ENCODE assay signal across 9 mouse cellular contexts in genomic region chr11:22008129-22008596, GRCm38 (mm10). TPM values are rescaled to one million over a fixed set of nuclear protein-coding genes. Genes with fewer than 3 reads are reported as not detected.
DNase-seq lines count a peak whose midpoint lies in the region; ATAC-seq and TF ChIP-seq lines count a peak whose summit lies in the region.
"Had no signal": no experiment of that assay in that cellular context is flagged by ENCODE, and none has a peak within 500 bp of the region (broad histone marks: within the 10 kb centered on the region; RNA-seq: fewer than 3 reads in every experiment).

No protein-coding gene starts in this region.

- no peak overlapping the region for H3K27ac ChIP-seq in liver, embryonic 11.5 days (ENCODE audit: low read depth, low read length)
- no peak overlapping the region for H3K27ac ChIP-seq in liver, postnatal 0 days (ENCODE audit: low read depth)
- H3K27ac ChIP-seq in hindbrain, embryonic 11.5 days (ENCODE audit: low read depth, low read length), result no peak overlapping the region
- H3K27ac ChIP-seq in kidney, embryonic 15.5 days, result no peak overlapping the region

- H3K4me1 ChIP-seq in liver, embryonic 11.5 days (replicated peaks; ENCODE audit: control insufficient read depth, insufficient read depth, low read length), result no peaks in the 10 kb centered on the region
- no peaks in the 10 kb centered on the region; the same call in 1 of the 2 replicates for H3K4me1 ChIP-seq in liver, postnatal 0 days (ENCODE audit: insufficient read depth)
- H3K4me1 ChIP-seq in hindbrain, embryonic 11.5 days (replicated peaks; ENCODE audit: control insufficient read depth, insufficient read depth, low read length), result peaks cover 4% of the 10 kb centered on the region; the same call in 1 of the 2 replicates
- peaks cover 24% of the 10 kb centered on the region for H3K4me1 ChIP-seq in kidney, embryonic 15.5 days

- H3K4me2 ChIP-seq in liver, embryonic 11.5 days, result peak overlapping the region; percentile 24; the same call in 1 of the 2 replicates
- H3K4me2 ChIP-seq in liver, postnatal 0 days (ENCODE audit: low read depth, low read length), result no peak overlapping the region
- peak overlapping the region; percentile 22; the same call in 1 of the 2 replicates for H3K4me2 ChIP-seq in hindbrain, embryonic 11.5 days (replicated peaks; ENCODE audit: low read depth, low read length)
- H3K4me2 ChIP-seq in kidney, embryonic 15.5 days, result no peak overlapping the region

- WGBS in liver, embryonic 11.5 days, result 3% methylated on average over 10 of the region's 10 CpGs
- WGBS in liver, postnatal 0 days (ENCODE audit: insufficient replicate concordance), result 8% methylated on average over 10 of the region's 10 CpGs
- WGBS in hindbrain, embryonic 11.5 days, result under 1% methylated on average over 10 of the region's 10 CpGs
- 7% methylated on average over 10 of the region's 10 CpGs for WGBS in kidney, embryonic 15.5 days

- no peak for TF ChIP-seq CTCF in liver, postnatal 0 days (IDR thresholded peaks at IDR 0.05; ENCODE audit: low read depth)

- peak; percentile 33 for DNase-seq in liver, embryonic 11.5 days (ENCODE audit: low spot score)
- no peak for DNase-seq in liver, postnatal 0 days
- peak; percentile 76 for DNase-seq in hindbrain, embryonic 11.5 days (ENCODE audit: low spot score)
- DNase-seq in adrenal gland, adult 8-10 months, result no peak
- no peak for DNase-seq in kidney, adult 11 months
- DNase-seq: lung, postnatal 36 days had no signal

- peaks cover 59% of the 10 kb centered on the region for H3K27me3 ChIP-seq in liver, embryonic 11.5 days (replicated peaks; ENCODE audit: control insufficient read depth, insufficient read depth, low read length)
- peaks cover 57% of the 10 kb centered on the region for H3K27me3 ChIP-seq in liver, postnatal 0 days (ENCODE audit: insufficient read depth, low read length)
- peaks cover 60% of the 10 kb centered on the region for H3K27me3 ChIP-seq in hindbrain, embryonic 11.5 days (ENCODE audit: control insufficient read depth, insufficient read depth, low read length)
- peaks cover 74% of the 10 kb centered on the region for H3K27me3 ChIP-seq in kidney, embryonic 15.5 days

- H3K9ac ChIP-seq in liver, embryonic 11.5 days (ENCODE audit: low read depth, low read length), result no peak overlapping the region
- no peak overlapping the region for H3K9ac ChIP-seq in liver, postnatal 0 days (replicated peaks)
- no peak overlapping the region for H3K9ac ChIP-seq in hindbrain, embryonic 11.5 days (ENCODE audit: low read depth, low read length)
- no peak overlapping the region for H3K9ac ChIP-seq in kidney, embryonic 15.5 days

- H3K9me3 ChIP-seq in liver, embryonic 11.5 days (ENCODE audit: control insufficient read depth, low read length), result no peaks in the 10 kb centered on the region
- H3K9me3 ChIP-seq in liver, postnatal 0 days (ENCODE audit: low read length), result no peaks in the 10 kb centered on the region
- no peaks in the 10 kb centered on the region for H3K9me3 ChIP-seq in hindbrain, embryonic 11.5 days (ENCODE audit: control insufficient read depth, low read length)
- H3K9me3 ChIP-seq in kidney, embryonic 15.5 days (replicated peaks), result no peaks in the 10 kb centered on the region

- no peak for TF ChIP-seq EP300 in liver, postnatal 0 days (IDR thresholded peaks at IDR 0.05; ENCODE audit: low read depth)

- no peak overlapping the region for H3K4me3 ChIP-seq in liver, embryonic 11.5 days (ENCODE audit: low read depth, low read length)
- no peak overlapping the region for H3K4me3 ChIP-seq in liver, postnatal 0 days (ENCODE audit: low read depth, low read length)
- H3K4me3 ChIP-seq in hindbrain, embryonic 11.5 days (ENCODE audit: low read depth, low read length), result no peak overlapping the region
- H3K4me3 ChIP-seq in kidney, embryonic 15.5 days (replicated peaks), result no peak overlapping the region

- 0 out of 2 replicates have a peak, but pooled peaks have one; percentile 43 for ATAC-seq in liver, embryonic 11.5 days (replicated peaks; ENCODE audit: low FRiP score)
- ATAC-seq in liver, postnatal 0 days, result no peak
- peak; percentile 87 for ATAC-seq in common myeloid progenitor, adult 5-6 weeks (replicated peaks; ENCODE audit: low read depth, poor library complexity, severe bottlenecking)
- peak; percentile 80 for ATAC-seq in hindbrain, embryonic 11.5 days (ENCODE audit: low FRiP score)
- ATAC-seq in monocyte, adult 5-6 weeks (replicated peaks; ENCODE audit: insufficient number of reproducible peaks, low FRiP score, low TSS enrichment, poor library complexity, severe bottlenecking), result peak; percentile 47; the same call in 1 of the 2 replicates
- no peak for ATAC-seq in kidney, embryonic 15.5 days (replicated peaks; ENCODE audit: low FRiP score)

- no peaks in the 10 kb centered on the region for H3K36me3 ChIP-seq in liver, embryonic 11.5 days (ENCODE audit: control insufficient read depth, insufficient read depth, low read length)
- H3K36me3 ChIP-seq in liver, postnatal 0 days (replicated peaks; ENCODE audit: insufficient read depth, low read length), result no peaks in the 10 kb centered on the region
- no peaks in the 10 kb centered on the region for H3K36me3 ChIP-seq in hindbrain, embryonic 11.5 days (ENCODE audit: control insufficient read depth, insufficient read depth, low read length)
- no peaks in the 10 kb centered on the region for H3K36me3 ChIP-seq in kidney, embryonic 15.5 days

RNA-seq across cellular contexts. Expression of gene Otx1, which starts 5.5 kb away (rescaled TPM):
- 0.08 TPM in 1 of 2 replicates, not detected in the other for polyA plus RNA-seq in liver, embryonic 11.5 days (2014; fragmentation: Nextera tagmentation; extraction: Ambion mirVana)
- not detected in 2 replicates for polyA plus RNA-seq in liver, postnatal 0 days (2015; fragmentation: Nextera tagmentation; extraction: Ambion mirVana)
- total RNA-seq in common myeloid progenitor, adult 5-6 weeks (2017), result not detected in 2 replicates
- polyA plus RNA-seq in hindbrain, embryonic 11.5 days (2014; fragmentation: Nextera tagmentation; extraction: Ambion mirVana), result 2.0 and 3.0 TPM in 2 replicates
- not detected in 3 replicates for total RNA-seq in monocyte, adult 5-6 weeks (2017)
- not detected for total RNA-seq in adrenal gland, adult 8-10 months (2022)
- polyA plus RNA-seq in kidney, embryonic 15.5 days (2015; fragmentation: Nextera tagmentation; extraction: Ambion mirVana), result 0.14 TPM in 1 of 2 replicates, not detected in the other

Comparison
In these comparisons a context has a peak if more than half of its experiments do, and no peak if none do; other contexts are left out.
1. ATAC-seq: peak in liver, embryonic 11.5 days (single experiment), common myeloid progenitor, adult 5-6 weeks (single experiment), hindbrain, embryonic 11.5 days (single experiment) and monocyte, adult 5-6 weeks (single experiment); none in liver, postnatal 0 days (single experiment) and kidney, embryonic 15.5 days (single experiment).
2. DNase-seq: peak in liver, embryonic 11.5 days (single experiment) and hindbrain, embryonic 11.5 days (single experiment); none in liver, postnatal 0 days (single experiment), adrenal gland, adult 8-10 months (single experiment) and kidney, adult 11 months (single experiment).
3. H3K4me2 ChIP-seq: peak in liver, embryonic 11.5 days (single experiment) and hindbrain, embryonic 11.5 days (single experiment); none in liver, postnatal 0 days (single experiment) and kidney, embryonic 15.5 days (single experiment).